Mouse (Mus musculus) heart, embryonic 16.5 days (tissue): ENCODE data around the gene Chd9. TPM values are rescaled to one million over a fixed set of nuclear protein-coding genes. Genes with fewer than 3 reads are reported as not detected.

Experiments
- ATAC-seq: fragments of 200-750 bp; cut with Nextera tagmentation; replicated peaks from 2 replicates; pipeline ENCODE4 v1.8.0; 2017; ENCODE audit warnings: moderate number of reproducible peaks; ENCODE audit not compliant: insufficient read depth, low FRiP score; ENCODE audit errors: extremely low read depth
- H3K27ac ChIP-seq: fragments of 300-500 bp; sonication (generic); 2 replicates; pipeline ENCODE4 v1.5.1; 2014; ENCODE audit warnings: mild to moderate bottlenecking, low read length, control low read depth, moderate library complexity
- H3K27me3 ChIP-seq: fragments of 300-500 bp; sonication (generic); 2 replicates; pipeline ENCODE4 v1.6.1; 2014; ENCODE audit warnings: low read length, mixed read lengths; ENCODE audit not compliant: control insufficient read depth, insufficient read depth
- H3K36me3 ChIP-seq: fragments of 300-500 bp; sonication (generic); 2 replicates; pipeline ENCODE4 v1.6.1; 2014; ENCODE audit not compliant: control insufficient read depth, insufficient read depth
- H3K4me1 ChIP-seq: fragments of 300-500 bp; sonication (generic); 2 replicates; pipeline ENCODE4 v1.6.1; 2014; ENCODE audit warnings: low read length, mixed read lengths; ENCODE audit not compliant: control insufficient read depth, insufficient read depth
- H3K4me2 ChIP-seq: fragments of 300-500 bp; sonication (generic); 2 replicates; pipeline ENCODE4 v1.6.1; 2014; ENCODE audit warnings: low read depth, mild to moderate bottlenecking, control low read depth, low read length
- H3K4me3 ChIP-seq: fragments of 300-500 bp; sonication (generic); 2 replicates; pipeline ENCODE4 v1.5.1; 2014; ENCODE audit warnings: mild to moderate bottlenecking, control low read depth, low read length
- H3K9ac ChIP-seq: fragments of 300-500 bp; sonication (generic); 2 replicates; pipeline ENCODE4 v1.6.1; 2014; ENCODE audit warnings: low read length, control low read depth
- H3K9me3 ChIP-seq: fragments of 300-500 bp; sonication (generic); replicated peaks from 2 replicates; pipeline ENCODE4 v1.6.1; 2016; ENCODE audit warnings: low read length; ENCODE audit not compliant: control insufficient read depth
- WGBS: fragments of 180-500 bp; shearing (Covaris S2); extraction: QIAGEN DNeasy Blood & Tissue Kit; methylation state at CpG from one replicate; pipeline ENCODE4 v1.1.7; 2014; 5-methylcytosine and 5-hydroxymethylcytosine counted together
- polyA plus RNA-seq: library from polyadenylated mRNA; unstranded; fragments of >200 nt; fragmentation: Nextera tagmentation; extraction: Ambion mirVana; gene quantifications from 2 replicates; pipeline ENCODE4 v1.2.1, GENCODE M21; 2015

Chd9 gene
- polyA plus RNA-seq, 1 experiment from 2014 or later, result 60.6 TPM

DNA sequence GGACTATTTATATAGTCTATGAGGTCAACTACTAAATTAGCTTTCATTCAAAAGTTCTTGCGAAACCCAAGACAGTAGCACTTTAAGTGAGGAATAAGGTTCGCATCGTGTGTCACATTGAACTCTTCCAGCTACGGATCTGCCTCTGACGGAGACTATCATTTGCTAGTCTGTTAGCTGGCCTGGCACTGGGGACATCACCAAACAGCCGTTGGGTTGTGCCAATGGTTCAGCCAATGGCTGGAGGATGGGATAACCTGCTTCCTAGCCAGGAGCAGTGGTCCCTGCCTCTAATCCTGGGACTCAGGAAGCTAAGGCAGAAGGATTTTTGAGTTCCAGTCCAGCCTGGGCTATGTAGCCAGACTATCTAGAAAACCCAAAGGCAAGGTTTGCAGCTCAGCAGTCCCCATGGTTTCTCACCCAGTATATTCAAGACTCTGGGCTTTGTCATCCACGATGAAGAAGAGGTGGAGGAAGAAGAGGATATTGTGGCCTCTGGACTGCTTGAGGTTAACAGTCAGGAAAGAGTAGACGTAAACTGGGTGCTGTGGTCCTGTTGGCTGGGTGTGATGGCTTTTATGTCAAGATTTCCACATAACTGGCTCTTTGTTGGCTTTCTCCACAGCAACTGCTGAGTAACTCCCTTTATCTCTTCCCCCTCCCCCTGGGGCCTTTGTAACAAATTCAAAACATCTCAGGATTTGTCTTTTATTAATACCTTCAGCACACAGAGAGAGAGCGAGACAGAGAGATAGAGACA, 8.4 kb upstream of the Chd9 start:
- no peak for ATAC-seq
- Histone ChIP-seq H3K27ac (no peak overlapping the region), H3K4me1 (no peaks in the 10 kb centered on the region), H3K27me3 (no peaks in the 10 kb centered on the region), H3K36me3 (no peaks in the 10 kb centered on the region), H3K9me3 (no peaks in the 10 kb centered on the region; the same call in 1 of the 2 replicates), H3K4me3 (no peak overlapping the region), H3K4me2 (no peak overlapping the region), H3K9ac (no peak overlapping the region)
- WGBS, result 79% methylated on average over 9 of the region's 9 CpGs

GRCm38 (mm10) chr8:90820321-90820696, 7.8 kb upstream of the Chd9 start:
- WGBS, result 71% methylated on average over 4 of the region's 4 CpGs
- H3K4me2 ChIP-seq, result no peak overlapping the region

GRCm38 (mm10) chr8:90822443-90822842, 5.7 kb upstream of the Chd9 start:
- Histone ChIP-seq H3K27ac (no peak overlapping the region), H3K9me3 (no peaks in the 10 kb centered on the region; the same call in 1 of the 2 replicates), H3K4me3 (no peak overlapping the region), H3K36me3 (no peaks in the 10 kb centered on the region), H3K4me2 (no peak overlapping the region), H3K27me3 (no peaks in the 10 kb centered on the region), H3K4me1 (no peaks in the 10 kb centered on the region), H3K9ac (no peak overlapping the region)
- 12% methylated on average over 11 of the region's 11 CpGs for WGBS
- no peak for ATAC-seq

More at GRCm38 (mm10) chr8:90820321-90820696, 7.8 kb upstream of the Chd9 start:
- H3K4me1 ChIP-seq, result no peaks in the 10 kb centered on the region
- H3K9ac ChIP-seq, result no peak overlapping the region
- H3K27me3 ChIP-seq, result no peaks in the 10 kb centered on the region
- no peaks in the 10 kb centered on the region for H3K36me3 ChIP-seq
- H3K27ac ChIP-seq, result no peak overlapping the region
- H3K9me3 ChIP-seq, result no peaks in the 10 kb centered on the region; the same call in 1 of the 2 replicates
- no peak for ATAC-seq
- H3K4me3 ChIP-seq, result no peak overlapping the region

GRCm38 (mm10) chr8:90825459-90825871, 2.7 kb upstream of the Chd9 start:
- 78% methylated on average over 9 of the region's 9 CpGs for WGBS
- Histone ChIP-seq H3K9me3 (no peaks in the 10 kb centered on the region; the same call in 1 of the 2 replicates), H3K27me3 (no peaks in the 10 kb centered on the region), H3K4me3 (no peak overlapping the region), H3K9ac (no peak overlapping the region), H3K4me2 (no peak overlapping the region), H3K4me1 (no peaks in the 10 kb centered on the region), H3K36me3 (no peaks in the 10 kb centered on the region), H3K27ac (no peak overlapping the region)
- no peak for ATAC-seq

DNA sequence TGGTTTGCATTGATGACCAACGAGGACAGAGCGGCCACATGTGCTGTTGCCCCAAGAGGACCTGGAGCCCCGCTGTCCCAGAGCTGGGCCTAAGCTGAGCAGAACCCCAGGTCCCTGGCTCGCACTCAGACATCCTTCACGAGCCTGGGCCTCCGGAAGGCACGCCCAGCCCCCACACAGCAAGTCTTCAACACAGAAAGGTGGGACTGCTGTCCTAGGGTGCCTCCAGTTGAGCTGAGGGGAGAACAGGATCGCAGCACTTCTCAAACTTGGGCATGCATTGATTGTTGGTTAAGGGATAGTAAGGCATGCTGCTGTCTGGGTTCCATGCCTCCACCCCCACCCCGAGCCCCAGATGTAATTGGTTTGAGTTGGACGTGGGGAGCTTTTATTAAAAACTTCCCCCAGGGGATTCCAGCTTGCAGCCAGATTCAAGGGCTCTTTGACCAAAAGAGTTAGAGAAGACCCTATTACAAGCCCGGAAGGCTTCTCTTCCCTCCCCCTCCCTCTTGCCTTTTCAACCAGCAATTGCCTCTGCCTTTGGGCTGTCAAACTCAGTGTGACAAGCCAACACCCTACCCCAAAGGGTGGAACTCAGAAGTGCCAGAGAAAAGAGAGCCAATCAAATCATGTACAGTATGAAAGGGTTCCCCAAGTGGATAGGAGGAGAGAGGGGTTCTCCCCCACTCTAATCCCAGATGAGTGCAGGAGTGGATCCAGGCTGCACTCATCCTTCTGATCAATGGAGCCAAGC, 1.0 kb downstream of the Chd9 start:
- Histone ChIP-seq H3K4me2 (peak overlapping the region; percentile 89), H3K4me3 (peak overlapping the region; percentile 58), H3K9ac (peak overlapping the region; percentile 71), H3K27ac (peak overlapping the region; percentile 36), H3K27me3 (no peaks in the 10 kb centered on the region), H3K36me3 (no peaks in the 10 kb centered on the region), H3K4me1 (no peaks in the 10 kb centered on the region), H3K9me3 (no peaks in the 10 kb centered on the region)
- ATAC-seq, result peak; percentile 70
- WGBS, result 4% methylated on average over 11 of the region's 11 CpGs

GRCm38 (mm10) chr8:90829825-90830224, 1.7 kb downstream of the Chd9 start:
- no peak overlapping the region for H3K27ac ChIP-seq
- H3K4me2 ChIP-seq, result peak overlapping the region; percentile 89; the same call in 1 of the 2 replicates
- no peak for ATAC-seq
- H3K9ac ChIP-seq, result no peak overlapping the region
- no peaks in the 10 kb centered on the region for H3K36me3 ChIP-seq
- H3K4me3 ChIP-seq, result no peak overlapping the region; the same call in 1 of the 2 replicates
- WGBS, result 68% methylated on average over 1 of the region's 1 CpGs
- H3K4me1 ChIP-seq, result no peaks in the 10 kb centered on the region
- no peaks in the 10 kb centered on the region for H3K9me3 ChIP-seq
- no peaks in the 10 kb centered on the region for H3K27me3 ChIP-seq

GRCm38 (mm10) chr8:90830980-90831379, 2.8 kb downstream of the Chd9 start:
- no peaks in the 10 kb centered on the region for H3K9me3 ChIP-seq
- H3K9ac ChIP-seq, result no peak overlapping the region
- H3K36me3 ChIP-seq, result no peaks in the 10 kb centered on the region
- no peaks in the 10 kb centered on the region for H3K27me3 ChIP-seq
- no peak overlapping the region for H3K27ac ChIP-seq
- WGBS, result 57% methylated on average over 8 of the region's 8 CpGs
- ATAC-seq, result no peak
- no peak overlapping the region for H3K4me2 ChIP-seq
- H3K4me1 ChIP-seq, result no peaks in the 10 kb centered on the region
- H3K4me3 ChIP-seq, result no peak overlapping the region

- Histone ChIP-seq H3K9ac (no peak overlapping the region), H3K27me3 (no peaks in the 10 kb centered on the region), H3K4me3 (no peak overlapping the region), H3K9me3 (no peaks in the 10 kb centered on the region), H3K4me2 (no peak overlapping the region), H3K36me3 (no peaks in the 10 kb centered on the region), H3K27ac (no peak overlapping the region), H3K4me1 (no peaks in the 10 kb centered on the region)
- no peak for ATAC-seq
- WGBS, result 64% methylated on average over 5 of the region's 5 CpGs
Observed at GRCm38 (mm10) chr8:90832576-90833289, 4.6 kb downstream of the Chd9 start.
